8 mouse cellular contexts compared by ENCODE assay signal in the genomic region with DNA sequence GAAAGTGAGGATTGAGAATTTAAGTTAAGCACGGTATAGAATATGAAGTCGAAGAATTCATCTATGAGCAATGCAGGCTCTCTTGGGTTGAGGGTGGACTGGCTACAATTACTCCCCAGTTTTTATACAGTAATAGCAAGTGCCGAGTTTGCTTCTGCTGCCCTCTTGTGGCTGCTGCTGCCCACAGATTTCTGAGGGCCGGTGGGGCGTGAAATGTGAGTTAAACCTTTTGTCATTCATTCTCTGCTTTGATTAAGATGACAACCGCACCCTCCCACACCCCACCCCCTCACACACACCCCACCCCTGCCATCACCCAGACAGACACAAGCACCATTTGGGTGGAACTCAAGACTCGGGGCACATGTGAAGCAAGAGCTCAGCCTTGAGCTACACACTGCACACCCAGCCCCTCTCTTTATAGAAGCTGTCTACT. TPM values are rescaled to one million over a fixed set of nuclear protein-coding genes. Genes with fewer than 3 reads are reported as not detected.
DNase-seq lines count a peak whose midpoint lies in the region; ATAC-seq and TF ChIP-seq lines count a peak whose summit lies in the region.

No protein-coding gene starts in this region.

- ATAC-seq in erythroid progenitor cell, adult 5-6 weeks (replicated peaks; ENCODE audit: low FRiP score, poor library complexity, severe bottlenecking) = peak; percentile 74
- peak; percentile 53; the same call in 1 of the 2 replicates for ATAC-seq in lung, embryonic 16.5 days (ENCODE audit: low read depth)

- H3K36me3 ChIP-seq in lung, embryonic 16.5 days (ENCODE audit: control insufficient read depth, insufficient read depth, low read length) = no peaks in the 10 kb centered on the region

- intact Hi-C loops in heart, postnatal 36 days (cut with DNase I) = loop anchor here (1.0 kb wide), 1 partner anchor 185 kb away; no protein-coding TSS in a partner anchor

- H3K4me3 ChIP-seq in lung, embryonic 16.5 days (ENCODE audit: low read length) = no peak overlapping the region

- H3K9ac ChIP-seq in lung, embryonic 16.5 days (ENCODE audit: low read length) = no peak overlapping the region

- no peaks in the 10 kb centered on the region; the same call in 1 of the 2 replicates for H3K4me1 ChIP-seq in lung, embryonic 16.5 days (replicated peaks; ENCODE audit: control insufficient read depth, insufficient read depth, low read length)

- 15% methylated on average over 7 of the region's 7 CpGs for WGBS in lung, embryonic 16.5 days

- TF ChIP-seq CTCF in brain, embryonic 14.5 days (IDR thresholded peaks at IDR 0.05; ENCODE audit: borderline replicate concordance, extremely low read depth, insufficient read depth, insufficient read length) = peak; percentile 90

- no peaks in the 10 kb centered on the region for H3K9me3 ChIP-seq in lung, embryonic 16.5 days (ENCODE audit: control insufficient read depth, low read length)

- no peak for TF ChIP-seq POLR2A in brain, embryonic 14.5 days (IDR thresholded peaks at IDR 0.05; ENCODE audit: borderline replicate concordance, extremely low read depth, insufficient read depth, insufficient read length, poor library complexity, severe bottlenecking)

- DNase-seq in MEL-GATA-1-ER (ENCODE audit: extremely low read depth, low read depth) = peak; percentile 26
- peak; percentile 73 for DNase-seq in brain, embryonic 14.5 days (ENCODE audit: low read depth)
- peak; percentile 75 to 83 for DNase-seq in heart, postnatal 36 days
- DNase-seq in layer of hippocampus, adult 8-10 months (ENCODE audit: low spot score in 2 of 2) = peak; percentile 47 to 73
- DNase-seq in ovary, postnatal 14 days (ENCODE audit: low spot score) = peak; percentile 69
- peak; percentile 74 for DNase-seq in urinary bladder, postnatal 25 days (ENCODE audit: low spot score)

- no peak overlapping the region for H3K4me2 ChIP-seq in lung, embryonic 16.5 days (ENCODE audit: low read depth, low read length)

- no peaks in the 10 kb centered on the region for H3K27me3 ChIP-seq in lung, embryonic 16.5 days (ENCODE audit: control insufficient read depth, insufficient read depth, low read depth, low read length)

- no peak overlapping the region for H3K27ac ChIP-seq in lung, embryonic 16.5 days (ENCODE audit: low read length)

RNA-seq across cellular contexts. Expression of gene Shld1, which starts 14.7 kb away (rescaled TPM):
- polyA plus RNA-seq in brain, embryonic 14.5 days (2012; rRNA removed) = 21.4 and 26.6 TPM in 2 replicates
- 13.4 and 14.4 TPM in 2 replicates for total RNA-seq in erythroid progenitor cell, adult 5-6 weeks (2015; ENCODE audit: low replicate concordance)
- 8.1 and 9.8 TPM in 2 replicates for total RNA-seq in erythroid progenitor cell, adult 5-6 weeks (2017; ENCODE audit: low replicate concordance)
- total RNA-seq in heart, postnatal 36 days (2021) = 10 to 100 TPM; 49.3 to 59.3 TPM
- total RNA-seq in layer of hippocampus, adult 8-10 months (2022) = 10 to 100 TPM in 3 of 4 experiments, 1 to 10 TPM in 1; 8.6 to 13.6 (median 12.4) TPM
- polyA plus RNA-seq in lung, embryonic 16.5 days (2015; fragmentation: Nextera tagmentation; extraction: Ambion mirVana) = 13.4 and 15.5 TPM in 2 replicates

Comparison
In these comparisons a context has a peak if more than half of its experiments do, and no peak if none do; other contexts are left out.
1. DNase-seq: peak in every context shown above with its lines; median percentile 79 in heart, postnatal 36 days; 74 in urinary bladder, postnatal 25 days; 73 in brain, embryonic 14.5 days; 69 in ovary, postnatal 14 days; 60 in layer of hippocampus, adult 8-10 months; 26 in MEL-GATA-1-ER.